Mouse (Mus musculus): ENCODE data around the gene Fam214b. TPM values are rescaled to one million over a fixed set of nuclear protein-coding genes. Genes with fewer than 3 reads are reported as not detected.

The Fam214b gene
- polyA plus RNA-seq, 1 experiment, result 77.6 TPM

GRCm38 (mm10) chr4:43059697-43060096, 13.7 kb upstream of the Fam214b start:
- no peak for TF ChIP-seq CTCF (IDR thresholded peaks at IDR 0.05; ENCODE audit: control insufficient read depth, insufficient read depth, low read length)
- Histone ChIP-seq H3K27ac (ENCODE audit: control insufficient read depth, insufficient read depth, low read depth, low read length, poor library complexity) (no peak overlapping the region), H3K4me1 (ENCODE audit: control insufficient read depth, insufficient read depth, low read length) (no peaks in the 10 kb centered on the region), H3K4me3 (replicated peaks; ENCODE audit: control insufficient read depth, low read depth, low read length) (no peak overlapping the region)
- WGBS, result 23% methylated on average over 3 of the region's 3 CpGs

- 1% methylated on average over 89 of the region's 90 CpGs for WGBS
- TF ChIP-seq CTCF (IDR thresholded peaks at IDR 0.05; ENCODE audit: control insufficient read depth, insufficient read depth, low read length) (no peak), POLR2A (IDR thresholded peaks at IDR 0.05; ENCODE audit: borderline replicate concordance, control insufficient read depth, low read depth, low read length) (no peak)
- no peak within 1 kb of the TSS for H3K27ac ChIP-seq (ENCODE audit: control insufficient read depth, insufficient read depth, low read depth, low read length, poor library complexity)
- H3K4me3 ChIP-seq (replicated peaks; ENCODE audit: control insufficient read depth, low read depth, low read length), result peak within 1 kb of the TSS; percentile 12
- H3K4me1 ChIP-seq (ENCODE audit: control insufficient read depth, insufficient read depth, low read length), result no peaks in the 10 kb centered on the region
Observed at GRCm38 (mm10) chr4:43058753-43059654, 13.0 kb upstream of the Fam214b start, which contains the start of gene Unc13b. Unc13b (plus strand) TSS chr4:43058953.

GRCm38 (mm10) chr4:43058392-43058752, 12.4 kb upstream of the Fam214b start:
- no peak for TF ChIP-seq POLR2A (IDR thresholded peaks at IDR 0.05; ENCODE audit: borderline replicate concordance, control insufficient read depth, low read depth, low read length)
- no peak for TF ChIP-seq CTCF (IDR thresholded peaks at IDR 0.05; ENCODE audit: control insufficient read depth, insufficient read depth, low read length)
- no peaks in the 10 kb centered on the region for H3K4me1 ChIP-seq (ENCODE audit: control insufficient read depth, insufficient read depth, low read length)
- H3K27ac ChIP-seq (ENCODE audit: control insufficient read depth, insufficient read depth, low read depth, low read length, poor library complexity), result no peak overlapping the region
- WGBS, result 26% methylated on average over 8 of the region's 8 CpGs
- no peak overlapping the region for H3K4me3 ChIP-seq (replicated peaks; ENCODE audit: control insufficient read depth, low read depth, low read length)

- TF ChIP-seq POLR2A (IDR thresholded peaks at IDR 0.05; ENCODE audit: borderline replicate concordance, control insufficient read depth, low read depth, low read length) (no peak), CTCF (IDR thresholded peaks at IDR 0.05; ENCODE audit: control insufficient read depth, insufficient read depth, low read length) (no peak)
- Histone ChIP-seq H3K27ac (ENCODE audit: control insufficient read depth, insufficient read depth, low read depth, low read length, poor library complexity) (no peak overlapping the region), H3K4me3 (replicated peaks; ENCODE audit: control insufficient read depth, low read depth, low read length) (no peak overlapping the region), H3K4me1 (ENCODE audit: control insufficient read depth, insufficient read depth, low read length) (no peaks in the 10 kb centered on the region)
- WGBS, result 79% methylated on average over 5 of the region's 5 CpGs
Observed at GRCm38 (mm10) chr4:43057654-43058053, 11.6 kb upstream of the Fam214b start.

GRCm38 (mm10) chr4:43052627-43053026, 6.6 kb upstream of the Fam214b start:
- Histone ChIP-seq H3K4me1 (ENCODE audit: control insufficient read depth, insufficient read depth, low read length) (no peaks in the 10 kb centered on the region), H3K27ac (ENCODE audit: control insufficient read depth, insufficient read depth, low read depth, low read length, poor library complexity) (no peak overlapping the region), H3K4me3 (replicated peaks; ENCODE audit: control insufficient read depth, low read depth, low read length) (no peak overlapping the region)
- TF ChIP-seq CTCF (IDR thresholded peaks at IDR 0.05; ENCODE audit: control insufficient read depth, insufficient read depth, low read length), result peak; percentile 36; the same call in 1 of the 2 replicates
- no peak for TF ChIP-seq POLR2A (IDR thresholded peaks at IDR 0.05; ENCODE audit: borderline replicate concordance, control insufficient read depth, low read depth, low read length)
- WGBS, result 6% methylated on average over 4 of the region's 4 CpGs

- Histone ChIP-seq H3K27ac (ENCODE audit: control insufficient read depth, insufficient read depth, low read depth, low read length, poor library complexity) (no peak overlapping the region), H3K4me1 (ENCODE audit: control insufficient read depth, insufficient read depth, low read length) (no peaks in the 10 kb centered on the region; the same call in 1 of the 2 replicates), H3K4me3 (replicated peaks; ENCODE audit: control insufficient read depth, low read depth, low read length) (no peak overlapping the region)
- 3% methylated on average over 5 of the region's 5 CpGs for WGBS
- peak; percentile 19; the same call in 1 of the 2 replicates for TF ChIP-seq CTCF (IDR thresholded peaks at IDR 0.05; ENCODE audit: control insufficient read depth, insufficient read depth, low read length)
- TF ChIP-seq POLR2A (IDR thresholded peaks at IDR 0.05; ENCODE audit: borderline replicate concordance, control insufficient read depth, low read depth, low read length), result no peak
Observed at GRCm38 (mm10) chr4:43047231-43047630, 1.2 kb upstream of the Fam214b start.

- TF ChIP-seq CTCF (IDR thresholded peaks at IDR 0.05; ENCODE audit: control insufficient read depth, insufficient read depth, low read length), result no peak
- no peak for TF ChIP-seq POLR2A (IDR thresholded peaks at IDR 0.05; ENCODE audit: borderline replicate concordance, control insufficient read depth, low read depth, low read length)
- Histone ChIP-seq H3K4me1 (ENCODE audit: control insufficient read depth, insufficient read depth, low read length) (no peaks in the 10 kb centered on the region; the same call in 1 of the 2 replicates), H3K4me3 (replicated peaks; ENCODE audit: control insufficient read depth, low read depth, low read length) (no peak overlapping the region), H3K27ac (ENCODE audit: control insufficient read depth, insufficient read depth, low read depth, low read length, poor library complexity) (no peak overlapping the region)
- WGBS, result 49% methylated on average over 5 of the region's 5 CpGs
Observed at GRCm38 (mm10) chr4:43046607-43047006, 587 bp upstream of the Fam214b start.

GRCm38 (mm10) chr4:43045285-43045658, 748 bp downstream of the Fam214b start:
- TF ChIP-seq CTCF (IDR thresholded peaks at IDR 0.05; ENCODE audit: control insufficient read depth, insufficient read depth, low read length) (no peak), POLR2A (IDR thresholded peaks at IDR 0.05; ENCODE audit: borderline replicate concordance, control insufficient read depth, low read depth, low read length) (no peak)
- WGBS, result 5% methylated on average over 13 of the region's 13 CpGs

More at GRCm38 (mm10) chr4:43045285-43045658, 748 bp downstream of the Fam214b start:
- Histone ChIP-seq H3K4me3 (replicated peaks; ENCODE audit: control insufficient read depth, low read depth, low read length) (peak overlapping the region; percentile 81), H3K27ac (ENCODE audit: control insufficient read depth, insufficient read depth, low read depth, low read length, poor library complexity) (peak overlapping the region; percentile 65), H3K4me1 (ENCODE audit: control insufficient read depth, insufficient read depth, low read length) (no peaks in the 10 kb centered on the region; the same call in 1 of the 2 replicates)
